Mouse (Mus musculus) cerebellum, adult 11 months (tissue): ENCODE data around the gene Gm5891.
"Not testable (repeated sequence)": the region's sequence is repeated elsewhere in the genome, so short reads cannot be mapped to it uniquely, and the experiment has no call there.

Source experiments
- DNase-seq: peaks from one replicate; pipeline ENCODE4 v3.0.0; 2022

Gm5891 gene

DNA sequence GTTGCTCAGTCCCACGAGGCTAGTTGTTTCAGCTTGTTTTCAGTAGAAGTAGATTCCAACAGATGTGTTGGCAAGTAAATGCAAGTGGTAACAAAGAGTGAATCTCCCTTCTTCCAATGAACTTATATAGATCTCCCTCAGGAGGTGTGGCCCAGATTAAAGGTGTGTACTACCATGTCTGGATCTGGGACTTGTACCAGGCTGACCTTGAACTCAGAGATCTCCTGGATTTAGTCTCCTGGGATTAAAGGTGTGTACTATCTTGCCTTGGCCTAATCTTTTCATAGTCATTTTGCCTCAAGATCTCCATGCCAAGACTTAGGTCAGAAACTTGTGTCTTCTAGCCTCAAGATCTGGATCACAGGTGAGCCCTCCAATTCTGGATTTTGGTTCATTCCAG lies at the start of gene Gm5891:
TSS of gene Gm5891 (minus strand) at position 101 of the 400 bp plus-strand sequence.
- DNase-seq = not testable (repeated sequence)
